Mouse (Mus musculus): ENCODE results near the gene Scn11a. TPM values are rescaled to one million over a fixed set of nuclear protein-coding genes. Genes with fewer than 3 reads are reported as not detected.

Gene Scn11a
- total RNA-seq (2021), result under 1 TPM in 1 of 2 experiments, not detected in 1; 0.05 TPM
- long read RNA-seq, experiment 1, result 0 reads
- long read RNA-seq, experiment 2, result 0 reads

DNA sequence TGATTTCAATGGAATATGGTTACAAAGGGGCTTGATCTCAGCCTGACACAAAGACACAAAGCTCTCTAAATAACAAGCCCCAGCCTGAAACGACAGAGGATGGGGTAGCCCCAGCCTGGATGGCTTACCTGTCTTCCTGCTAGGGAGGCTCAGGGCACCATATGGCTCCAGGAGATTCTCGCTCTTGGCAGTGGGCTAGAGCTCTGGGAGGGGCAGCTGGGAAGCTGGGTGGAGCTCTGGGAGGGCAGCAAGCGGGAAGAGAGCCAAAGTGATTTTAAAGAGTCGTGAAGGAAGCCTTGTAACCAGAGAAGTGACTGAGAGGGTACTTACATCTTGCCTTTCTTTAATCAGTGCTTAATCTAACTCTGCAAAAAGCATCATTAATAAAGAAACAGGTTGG lies at the start of gene Scn11a:
Gene Scn11a (minus strand): TSS at position 160 of the 400 bp plus-strand sequence.
- no peak for DNase-seq

DNA sequence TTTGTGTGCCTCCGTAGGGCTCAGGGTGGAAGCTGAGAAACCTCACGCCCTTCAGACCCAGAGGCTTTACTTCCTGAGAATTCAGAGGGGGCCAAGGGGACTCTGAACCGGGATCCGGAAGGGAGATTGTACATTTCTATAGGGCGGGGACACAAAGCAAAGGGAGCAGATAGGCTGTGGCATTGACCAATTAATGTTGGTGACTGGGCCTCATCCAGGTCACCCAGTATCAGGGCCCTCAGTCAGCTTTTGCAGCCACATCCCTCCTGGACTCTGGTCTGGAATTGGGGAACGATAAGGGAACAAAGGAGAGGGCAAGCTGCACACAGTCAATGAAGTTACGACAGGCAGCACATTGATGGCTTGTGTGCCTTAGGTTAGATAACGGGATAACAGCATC lies 28.9 kb upstream of the Scn11a start:
- DNase-seq, result no peak

DNA sequence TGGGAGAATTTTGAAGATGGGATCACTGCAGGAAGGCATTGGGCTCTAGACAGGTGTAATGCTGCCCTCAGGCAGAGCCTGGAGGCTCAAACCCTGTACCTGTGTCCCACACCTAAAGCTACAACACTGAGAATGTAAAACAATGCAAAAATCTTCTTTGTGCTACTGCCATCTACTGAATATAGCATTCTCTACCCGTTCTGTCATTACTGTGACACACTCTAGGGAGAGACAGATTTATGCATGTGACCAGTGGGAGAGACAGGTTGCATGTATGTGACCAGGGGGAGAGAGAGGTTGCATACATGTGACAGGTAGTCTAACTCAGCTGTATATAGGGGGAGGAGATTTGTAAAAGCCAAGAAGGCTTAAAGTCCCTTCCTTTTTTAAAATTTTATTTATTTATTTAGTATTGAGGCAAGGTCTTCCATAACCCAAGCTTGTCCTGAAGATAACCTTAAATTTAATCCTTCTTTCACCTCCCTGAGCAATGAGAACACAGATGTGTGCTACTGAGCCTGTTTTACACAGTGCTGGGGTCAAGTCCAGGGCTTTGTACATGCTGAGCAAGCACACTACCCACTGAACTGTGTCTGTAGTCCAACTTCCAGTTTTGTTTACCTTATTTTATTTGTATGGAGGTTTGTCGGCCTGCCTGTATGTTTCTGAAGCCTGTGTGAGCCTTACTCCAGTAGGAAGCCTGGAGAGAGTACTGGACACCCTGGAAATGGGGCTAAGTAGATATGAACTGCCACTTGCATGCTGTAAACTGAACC lies 28.0 kb upstream of the Scn11a start:
- no peak for DNase-seq

DNA sequence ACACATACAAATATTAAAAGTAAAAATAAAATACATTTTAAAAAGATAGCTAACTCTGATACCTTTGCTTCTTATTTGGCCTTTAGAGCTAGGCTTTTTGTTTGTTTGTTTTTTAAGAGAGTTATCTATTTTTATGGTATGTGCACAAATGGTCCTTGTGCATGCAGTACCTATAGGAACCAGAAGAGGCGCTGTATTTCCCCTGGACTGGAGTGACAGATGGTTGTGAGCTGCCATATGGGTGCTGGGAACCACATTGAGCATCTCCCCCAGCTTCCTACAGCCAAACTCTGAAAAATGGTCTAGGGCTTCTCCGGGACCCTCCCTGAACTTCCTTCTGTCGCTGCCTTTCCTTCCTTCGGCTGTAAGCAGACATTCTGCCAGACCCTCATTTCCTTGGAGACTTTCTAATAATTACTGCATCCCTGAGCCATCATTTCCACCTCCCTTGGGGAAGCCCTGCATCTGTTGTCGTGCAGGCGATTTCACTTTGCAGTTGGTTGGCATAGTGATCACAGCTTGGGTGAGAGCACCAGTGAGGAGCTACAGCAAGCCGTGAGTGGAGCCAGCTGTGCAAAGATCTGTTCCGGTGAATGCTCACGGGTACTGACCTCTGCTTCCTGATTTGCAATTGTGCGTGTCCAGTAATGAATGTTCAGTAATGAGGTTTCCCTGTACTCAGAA lies 27.2 kb upstream of the Scn11a start:
- no peak for DNase-seq

DNA sequence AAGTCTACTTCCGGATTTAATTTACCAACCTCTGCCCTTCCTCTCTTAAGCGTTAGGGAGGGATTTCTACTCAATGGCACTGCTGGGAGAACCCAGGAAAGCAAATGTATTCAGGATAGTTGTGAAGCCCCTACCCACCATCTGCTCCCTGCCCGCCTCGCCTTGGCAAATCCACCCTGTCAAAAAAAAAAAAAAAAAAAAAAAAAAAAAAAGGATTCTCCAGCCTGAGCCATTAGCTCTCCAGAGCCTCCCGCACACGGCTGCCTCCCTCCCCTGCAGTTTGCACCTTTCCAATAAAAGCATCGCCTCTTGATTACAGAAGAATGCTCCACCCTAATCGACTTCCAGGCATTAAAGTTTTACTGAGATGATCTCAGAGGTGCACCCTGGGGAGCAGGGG lies 24.0 kb upstream of the Scn11a start:
- no peak for DNase-seq

DNA sequence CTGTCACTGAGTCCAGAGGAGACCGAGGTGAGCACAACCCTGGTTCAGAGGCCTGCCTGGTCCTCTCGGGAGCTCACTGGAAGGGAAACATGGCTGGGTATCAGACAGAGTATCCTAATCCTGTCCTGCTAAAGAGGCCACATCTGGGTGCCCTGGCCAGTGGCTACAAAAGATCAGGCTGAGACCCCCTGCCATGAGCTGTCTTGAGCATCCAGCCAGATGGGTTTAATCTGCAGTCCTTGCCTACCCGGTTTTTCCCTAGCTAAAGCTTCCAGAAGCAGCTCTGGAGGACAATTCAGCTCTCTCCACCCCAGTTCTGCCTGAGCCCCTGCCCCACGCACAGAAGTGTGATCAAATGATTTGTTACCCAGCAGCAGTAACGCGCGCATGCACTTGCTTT lies 23.4 kb upstream of the Scn11a start:
- no peak for DNase-seq

DNA sequence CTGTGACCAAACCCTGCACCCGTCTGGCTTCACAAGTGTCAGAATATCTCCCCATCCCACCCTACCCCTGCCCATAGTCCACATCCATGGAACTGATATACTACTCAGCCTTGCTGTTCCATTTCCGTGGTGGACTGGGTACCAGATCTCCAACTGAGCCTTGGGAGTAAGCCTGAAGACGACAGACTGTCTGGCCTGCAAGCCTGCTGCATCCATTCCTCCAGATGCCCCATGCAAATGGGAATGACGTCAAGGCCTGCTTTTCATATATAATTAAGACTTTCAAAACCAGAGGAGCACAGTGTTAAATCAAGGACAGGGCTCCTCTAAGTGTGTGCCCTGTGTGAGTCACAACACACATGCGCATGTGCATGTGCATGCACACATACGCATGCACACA lies 21.9 kb upstream of the Scn11a start:
- no peak for DNase-seq

DNA sequence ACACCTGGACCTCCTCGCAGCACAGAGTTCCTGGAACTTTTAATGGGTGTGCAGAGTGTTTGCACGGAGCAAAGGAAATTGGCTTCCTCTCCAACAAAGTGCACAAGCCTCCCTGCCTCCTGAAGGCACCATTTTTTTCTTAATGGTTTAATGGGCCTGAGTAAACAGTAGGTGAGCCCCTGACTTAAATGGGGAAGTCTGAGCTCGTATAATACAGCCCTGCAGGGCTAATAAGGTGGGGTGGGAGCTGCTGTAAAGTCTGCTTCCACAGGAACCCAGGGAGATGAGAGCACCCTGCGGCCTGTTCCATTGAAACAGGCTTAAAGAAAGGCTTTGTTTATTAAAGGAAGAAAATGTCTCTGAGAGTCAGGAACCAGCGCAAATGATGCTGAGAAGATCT lies 19.5 kb upstream of the Scn11a start:
- DNase-seq, result no peak

DNA sequence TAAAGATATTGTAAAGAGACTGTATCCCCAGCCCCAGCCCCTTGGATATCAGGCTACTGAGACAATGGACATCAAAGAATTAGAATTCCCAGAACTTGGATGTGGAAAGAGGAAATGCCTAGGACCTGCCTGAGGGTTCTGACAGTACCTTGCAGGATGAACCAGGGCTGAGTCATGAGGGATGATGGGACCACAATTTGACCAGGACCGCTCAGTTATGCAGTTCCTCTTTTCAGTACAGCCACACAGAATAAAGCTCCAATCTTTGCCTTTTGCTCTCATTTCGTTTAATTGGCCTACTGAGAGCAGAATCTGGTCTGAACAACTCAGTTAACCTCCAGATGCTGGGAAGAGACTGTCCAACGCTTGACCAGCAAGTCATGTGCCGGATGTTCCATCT lies 18.3 kb upstream of the Scn11a start:
- no peak for DNase-seq

DNA sequence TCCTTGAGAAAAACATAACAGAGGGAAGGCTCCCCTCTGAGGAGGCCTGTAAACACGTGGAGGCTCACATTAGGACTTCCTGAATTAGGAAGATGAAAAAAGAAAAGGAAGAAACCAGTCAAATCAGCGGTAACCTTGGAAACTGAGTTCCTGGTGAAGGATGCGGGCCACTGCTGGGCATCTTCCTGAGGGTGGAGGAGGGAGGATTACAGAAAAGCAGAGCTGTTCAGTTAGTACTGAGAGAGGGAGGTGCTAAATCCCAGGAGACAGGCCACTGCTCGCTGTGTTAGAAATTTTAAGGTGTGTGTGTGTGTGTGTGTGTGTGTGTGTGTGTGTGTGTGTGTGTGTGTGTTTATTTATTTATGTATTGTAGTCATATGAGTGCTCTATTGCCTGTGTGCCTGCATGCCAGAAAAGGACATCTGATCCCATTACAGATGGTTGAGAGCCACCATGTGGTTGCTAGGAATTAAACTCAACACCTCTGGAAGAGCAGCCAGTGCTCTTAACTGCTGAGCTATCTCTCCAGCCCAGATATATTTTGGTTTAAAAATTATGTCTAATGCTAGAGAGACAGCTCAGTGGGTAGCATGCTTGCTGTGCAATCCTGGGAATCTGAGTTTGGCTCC lies 17.4 kb upstream of the Scn11a start:
- no peak for DNase-seq

DNA sequence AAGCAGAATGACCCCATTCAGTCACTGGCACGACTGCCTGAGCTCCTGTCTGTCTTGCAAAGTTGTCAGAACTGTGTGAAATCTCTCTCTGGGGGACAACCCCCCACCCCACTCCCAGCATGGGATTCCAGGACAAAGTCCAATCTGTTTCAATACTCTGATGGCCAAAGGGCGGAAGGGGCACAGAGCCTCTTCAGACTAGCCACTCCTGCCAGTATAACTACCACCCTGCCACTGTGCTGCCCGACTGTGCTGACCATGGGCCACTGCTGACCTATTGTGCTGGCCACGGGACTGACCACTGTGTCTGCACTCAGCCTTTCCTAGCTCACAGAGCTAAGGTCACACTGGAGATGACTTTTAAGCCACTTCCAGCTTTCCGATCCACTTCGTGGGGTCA lies 16.8 kb upstream of the Scn11a start:
- DNase-seq, result no peak

DNA sequence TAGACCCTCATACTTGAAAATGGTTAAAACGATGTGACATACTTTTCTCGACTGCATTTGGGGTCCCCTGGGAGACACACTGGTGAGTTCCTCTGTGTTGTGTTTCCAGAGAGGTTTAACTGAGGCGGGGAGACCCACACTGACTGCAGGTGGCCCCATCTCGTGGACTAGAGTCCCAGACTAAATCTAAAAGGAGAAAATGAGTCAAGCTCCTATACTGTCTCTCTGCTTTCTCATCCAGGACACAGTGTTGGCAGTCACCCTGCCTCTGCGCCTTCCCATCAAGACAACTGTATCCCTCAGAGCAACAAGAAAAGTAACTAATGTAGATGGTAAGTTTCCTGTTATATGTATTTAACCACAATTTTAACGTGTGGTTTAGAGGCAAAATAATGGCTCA lies 15.9 kb upstream of the Scn11a start:
- DNase-seq, result no peak

DNA sequence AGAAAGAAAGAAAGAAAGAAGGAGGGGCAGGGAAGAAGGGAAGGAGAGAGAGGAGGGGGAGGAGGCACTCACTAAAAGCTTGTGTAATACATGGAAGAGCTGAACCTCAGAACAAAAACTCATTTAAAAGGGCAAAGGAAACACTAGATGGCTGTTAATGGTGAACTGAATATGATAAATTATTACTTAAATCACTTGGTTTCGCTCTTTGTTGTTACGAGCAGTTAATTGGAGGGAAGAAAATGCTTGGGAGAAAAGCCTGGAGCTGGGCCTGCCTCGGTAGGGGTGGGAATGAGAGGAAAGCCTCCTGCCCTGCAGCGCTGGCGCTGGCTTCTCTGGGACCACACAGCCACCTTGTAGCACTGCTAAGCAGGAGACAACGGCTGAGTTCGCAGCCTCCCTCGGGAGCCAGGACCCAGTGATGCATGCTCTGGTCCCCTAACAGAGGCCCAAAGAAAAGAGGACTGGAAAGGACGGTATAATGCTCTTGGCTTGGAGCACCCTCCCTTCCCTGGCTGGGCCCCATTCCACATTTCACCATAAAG lies 10.4 kb upstream of the Scn11a start:
- DNase-seq, result no peak

DNA sequence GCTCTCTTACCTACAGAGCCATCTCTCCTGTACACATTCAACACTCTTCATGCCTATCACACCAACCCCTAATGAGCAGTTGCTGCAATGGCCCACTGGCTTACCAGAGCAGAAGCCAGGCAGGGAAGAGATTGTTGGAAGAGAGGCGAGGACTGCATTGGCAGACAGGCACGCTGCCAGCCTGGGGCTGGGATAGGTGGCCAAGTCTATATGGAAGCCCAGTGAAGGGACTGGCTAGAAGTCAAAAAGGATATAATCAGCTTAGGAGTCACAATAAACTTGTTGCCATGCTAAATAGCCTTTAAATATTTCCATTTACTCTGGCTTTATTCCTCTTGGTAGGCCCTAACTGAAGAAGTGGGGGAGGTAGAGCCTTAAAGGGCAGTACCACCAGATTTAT lies 5.7 kb upstream of the Scn11a start:
- DNase-seq, result no peak

DNA sequence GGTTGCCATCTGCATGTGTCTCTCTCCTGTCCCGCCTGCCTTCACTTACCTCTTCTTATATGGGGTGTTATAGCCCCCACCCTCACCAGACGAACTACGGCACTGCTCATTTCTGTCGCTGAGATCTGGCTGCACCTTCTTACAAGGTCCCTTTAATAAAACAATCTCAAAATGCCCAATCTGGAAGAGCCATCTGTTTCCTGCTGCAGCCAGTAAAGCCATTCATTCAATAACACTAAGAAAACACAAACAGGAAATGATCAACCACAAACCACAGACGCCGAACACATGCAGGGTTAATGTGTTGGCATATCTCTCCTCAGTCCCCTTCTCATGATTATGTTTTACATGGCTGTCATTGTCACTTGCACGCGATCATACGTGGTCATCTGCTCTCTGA lies 1.5 kb downstream of the Scn11a start:
- DNase-seq, result no peak

DNA sequence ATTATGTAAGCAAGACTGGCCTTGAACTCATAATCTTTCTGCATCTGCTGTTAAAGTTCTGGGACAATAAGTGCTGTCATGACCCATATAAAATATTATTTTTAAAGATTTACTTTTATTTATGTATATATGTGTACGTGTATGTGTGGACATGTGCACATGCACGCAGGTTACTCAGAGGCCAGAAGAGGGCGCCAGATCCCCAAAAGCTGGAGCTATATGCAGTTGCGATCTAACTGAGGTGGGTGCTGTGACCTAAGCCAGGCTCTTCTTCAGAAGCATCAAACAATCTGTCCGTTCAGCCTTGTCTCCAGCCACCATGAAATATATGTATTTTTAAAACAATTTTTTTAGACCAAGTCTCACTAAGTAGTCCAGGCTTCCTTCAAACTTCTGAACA lies 11.6 kb downstream of the Scn11a start:
- no peak for DNase-seq

DNA sequence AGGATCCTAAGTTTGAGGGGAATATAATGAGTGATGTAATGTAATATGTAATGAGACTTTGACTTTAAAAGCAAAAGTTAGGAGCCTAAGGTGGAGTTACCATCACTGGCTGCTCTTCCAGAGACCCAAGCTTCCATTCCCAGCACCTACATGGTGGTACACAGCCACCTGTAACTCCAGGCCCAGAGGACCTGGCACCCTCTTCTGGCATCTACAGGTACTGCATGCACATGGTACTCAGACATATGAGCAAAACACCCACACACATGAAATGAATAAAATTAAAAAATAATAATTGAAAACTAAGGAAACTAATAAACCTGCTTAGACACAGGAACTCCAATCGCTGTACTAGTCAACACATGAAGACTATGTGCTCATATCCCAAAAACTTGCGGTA lies 18.8 kb downstream of the Scn11a start:
- DNase-seq, result no peak

DNA sequence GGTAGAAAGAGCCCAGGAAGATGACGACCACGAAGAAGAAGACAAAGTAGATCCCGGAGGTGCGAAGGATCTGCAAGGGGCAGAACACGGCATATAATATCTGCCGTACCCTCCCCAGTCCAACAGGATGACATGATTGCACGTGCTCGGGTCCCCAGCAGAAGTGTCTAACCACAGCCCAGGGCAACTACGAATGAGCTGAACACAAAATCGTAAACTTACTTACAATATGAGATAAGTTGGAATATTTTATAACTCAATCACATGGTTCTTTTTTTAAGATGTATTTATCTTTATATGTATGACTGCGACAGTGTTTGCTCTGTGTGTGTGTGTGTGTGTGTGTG lies 20.8 kb downstream of the Scn11a start:
- DNase-seq, result no peak

DNA sequence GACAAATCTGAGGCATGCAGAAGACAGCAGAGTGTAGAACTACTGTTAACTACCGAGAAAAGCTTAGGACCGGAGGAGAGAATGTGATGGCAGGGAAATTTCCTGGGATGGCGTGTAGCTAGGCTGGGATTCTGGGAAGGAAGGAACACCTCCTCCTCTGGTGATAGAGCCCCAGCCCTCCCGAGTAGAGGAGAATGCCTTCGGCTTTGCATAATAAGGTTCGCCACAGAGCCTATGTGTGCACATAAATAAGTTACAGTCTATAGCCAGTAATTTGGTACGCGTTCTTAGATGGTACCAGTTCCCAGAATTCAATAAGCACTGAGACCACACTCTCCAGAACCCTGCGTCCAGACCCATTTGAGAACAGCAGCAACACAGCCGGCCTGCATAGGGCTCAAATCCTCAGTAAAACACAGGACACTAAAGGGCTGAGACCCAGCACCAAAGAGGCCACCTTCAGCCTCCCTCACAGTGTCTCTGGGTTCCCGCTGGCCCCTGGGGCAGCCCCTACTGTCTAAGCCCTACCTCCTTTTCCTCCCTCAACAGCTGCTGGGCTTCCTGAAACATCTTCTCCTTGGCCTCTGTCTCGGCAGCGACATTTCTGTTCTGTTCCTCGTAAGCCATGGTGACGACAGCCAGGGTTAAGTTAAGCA lies 21.3 kb downstream of the Scn11a start:
- DNase-seq, result no peak

DNA sequence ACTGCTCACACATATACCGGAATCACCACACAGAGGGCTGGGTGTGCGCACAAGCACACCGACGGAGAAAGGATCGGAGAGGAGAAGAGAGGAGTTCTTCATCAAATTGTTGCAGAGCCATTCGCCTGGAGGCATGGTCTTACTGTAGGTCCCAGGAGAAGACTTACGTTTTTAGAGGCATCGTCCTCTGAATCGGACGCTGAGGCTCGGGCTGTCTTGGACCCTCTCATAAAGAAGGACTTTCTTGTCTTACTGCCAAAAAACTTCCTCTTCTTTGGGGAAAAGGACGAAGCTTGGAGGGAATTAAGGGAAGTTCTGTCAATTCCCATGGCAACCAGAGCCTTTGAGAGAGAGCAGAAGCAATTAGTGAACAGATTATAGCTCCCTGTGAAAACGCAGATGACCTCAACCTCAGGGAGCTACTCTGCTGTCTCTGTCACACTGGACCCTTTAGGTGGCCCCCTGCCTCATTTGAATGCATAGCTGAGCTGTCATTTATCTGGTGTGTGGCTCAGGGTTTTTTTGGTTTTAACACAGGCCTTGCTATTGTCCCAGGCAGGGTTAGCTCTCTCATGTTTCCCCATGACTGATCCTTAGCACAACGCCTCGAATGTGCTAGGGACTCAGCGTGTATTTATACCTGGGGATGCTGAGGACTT lies 22.0 kb downstream of the Scn11a start:
- DNase-seq, result no peak

DNA sequence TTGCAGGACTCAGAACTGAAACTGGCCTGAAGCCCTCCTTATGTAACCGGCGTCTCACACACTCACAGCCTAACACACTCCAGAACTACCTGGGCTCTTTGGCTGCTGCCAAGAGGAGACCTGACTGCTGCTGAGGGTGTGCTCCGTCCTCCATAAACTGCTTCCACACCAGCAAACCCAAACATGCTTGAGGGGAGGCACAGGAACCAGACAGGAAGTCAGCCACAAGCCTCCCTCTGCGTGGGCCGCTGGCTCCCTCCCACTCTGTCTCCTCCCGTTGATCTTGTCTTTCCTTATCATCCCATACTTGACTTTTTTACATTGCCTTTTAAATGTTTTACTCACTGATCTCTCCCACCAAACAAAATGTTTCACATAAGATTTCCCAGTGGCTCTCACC lies 23.8 kb downstream of the Scn11a start:
- no peak for DNase-seq

DNA sequence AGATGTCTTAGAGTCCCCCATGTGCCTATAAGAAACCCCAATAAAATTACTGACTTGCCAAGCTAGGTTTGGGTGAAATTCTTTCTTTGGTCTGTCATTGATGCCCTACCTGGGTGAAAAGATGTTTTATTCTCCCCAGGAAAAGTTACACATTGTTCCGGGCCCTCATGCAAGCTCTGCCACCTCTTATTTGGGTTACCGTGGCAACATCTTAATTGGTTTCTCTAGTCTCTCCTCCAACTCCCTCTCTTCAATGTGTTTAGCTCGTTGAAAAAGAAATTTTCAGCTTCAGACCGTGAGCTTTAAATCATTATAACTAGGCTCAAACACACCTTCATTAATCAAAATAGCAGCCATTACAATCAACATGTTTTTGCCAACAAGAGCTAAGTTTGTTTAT lies 28.5 kb downstream of the Scn11a start:
- DNase-seq, result no peak

Measured in gastrocnemius, postnatal 25 days (tissue).